Mouse (Mus musculus) embryonic stem cell, embryonic (primary cell): ENCODE results near the gene Apbb1ip.
"Not testable (repeated sequence)": the region's sequence is repeated elsewhere in the genome, so short reads cannot be mapped to it uniquely, and the experiment has no call there.

Experiments used
- CTCF ChIA-PET, 4 experiments: fragments of 300-600 bp in 2 of 4; fragments of 350-600 bp in 2 of 4; sonication (Branson Sonifier 250); formaldehyde crosslinking; loops; one replicate each; lab custom pipeline; 2022; ENCODE audit warnings: inconsistent platforms in 2 of 4; lab: Charles Lee
- POLR2A ChIA-PET, 4 experiments: fragments of 300-600 bp in 2 of 4; fragments of 350-600 bp in 2 of 4; sonication (Branson Sonifier 250); formaldehyde crosslinking; loops; one replicate each; lab custom pipeline; 2022; ENCODE audit warnings: antibody characterized with exemption in 4 of 4, inconsistent platforms in 1 of 4; lab: Charles Lee

Gene Apbb1ip

GRCm38 (mm10) chr2:22878781-22879180 is 104.9 kb downstream of the Apbb1ip start:
- CTCF ChIA-PET, result no interaction called here
- POLR2A ChIA-PET, result interaction anchor here in 1 of 4 experiments (1.0 kb wide), 1 partner anchor 17 kb away, joined by 3 read pairs; the partner anchor contains the start of gene Pdss1

DNA sequence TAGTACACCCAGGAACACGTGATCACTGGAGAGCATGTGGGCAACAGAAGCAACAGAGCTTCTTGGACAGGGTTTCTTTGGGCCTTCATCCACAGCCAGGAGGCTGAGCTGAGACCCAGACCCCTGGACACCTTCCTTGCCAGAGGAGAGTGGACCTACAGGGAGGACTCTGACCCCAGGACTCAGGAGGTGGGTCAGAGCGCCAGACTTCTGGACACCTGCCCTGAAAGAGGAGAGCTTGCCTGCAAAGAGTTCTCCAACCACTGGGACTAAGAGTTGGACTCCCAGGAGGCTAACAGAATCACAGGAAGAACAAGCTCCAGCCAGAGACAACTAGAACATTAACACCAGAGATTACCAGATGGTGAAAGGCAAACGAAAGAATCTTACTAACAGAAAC is 106.8 kb downstream of the Apbb1ip start:
- CTCF ChIA-PET, POLR2A ChIA-PET: not testable (repeated sequence)

GRCm38 (mm10) chr2:22894932-22895281 is 121.0 kb downstream of the Apbb1ip start:
- POLR2A ChIA-PET, result interaction anchor here (0.6 to 2.6 kb wide), 54 partner anchors 10 to 1926 kb away, joined by 3 to 30 read pairs (median 4); partner anchors contain the start of genes Acbd5 (in 3 of the 4), Yme1l1 (in 3 of the 4), Abi1 (in 2 of the 4) and Mastl (in 2 of the 4)
- CTCF ChIA-PET, result interaction anchor here in 1 of 4 experiments (0.9 to 1.1 kb wide), 2 partner anchors 145 to 175 kb away, joined by 3 read pairs; no protein-coding TSS in a partner anchor

DNA sequence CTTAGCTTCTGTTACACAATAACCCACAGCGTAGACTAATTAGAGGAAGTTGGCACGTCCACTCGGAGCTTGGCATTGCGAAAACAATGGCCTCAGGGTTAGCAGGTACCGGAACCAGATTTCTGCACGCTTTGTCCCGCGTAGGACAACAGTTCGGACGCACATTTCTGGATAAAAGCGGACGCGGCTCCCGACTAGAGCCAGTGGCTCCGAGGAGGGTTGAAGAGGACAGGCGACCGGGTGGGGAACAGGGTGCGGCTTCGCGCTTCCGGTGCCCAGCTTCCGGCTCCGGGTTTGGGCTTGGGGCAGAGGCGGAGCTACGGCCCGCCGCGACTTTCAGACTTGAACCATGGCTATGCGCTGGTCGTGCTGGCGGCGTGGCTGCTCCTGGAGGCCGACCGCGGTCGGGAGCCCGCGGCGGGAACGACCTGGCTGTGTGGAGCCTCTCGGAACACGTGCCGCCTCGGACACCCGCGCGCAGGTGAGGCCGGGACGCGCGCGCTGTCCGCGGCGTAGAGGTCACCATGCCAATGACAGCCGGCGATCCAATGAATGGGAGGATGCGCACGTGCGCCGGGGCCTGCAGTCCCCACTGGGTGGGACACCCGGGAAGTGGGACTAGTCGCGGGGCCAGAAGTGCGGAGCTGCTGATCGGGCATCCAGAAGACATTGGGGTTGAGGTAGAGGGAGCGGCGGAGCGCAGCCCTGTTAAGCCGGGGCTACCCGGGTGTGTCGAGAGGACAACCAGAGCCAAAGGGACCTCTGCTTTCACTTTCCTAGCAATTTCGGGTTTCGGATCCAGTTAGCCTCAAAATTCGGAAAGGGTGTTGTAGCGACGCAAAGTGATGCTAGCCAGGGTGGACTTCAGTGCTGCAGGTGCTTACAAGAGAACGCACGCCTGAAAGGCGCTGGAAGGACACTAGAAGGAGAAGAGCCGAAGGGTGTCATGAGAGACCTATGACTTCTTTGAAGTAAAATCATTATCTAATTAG is 121.7 kb downstream of the Apbb1ip start, which contains the start of gene Pdss1:
TSS of gene Pdss1 (plus strand) at position 241 of the 992 bp plus-strand sequence.
- ChIA-PET POLR2A (interaction anchor here (0.6 to 2.6 kb wide), 60 partner anchors 10 to 1952 kb away, joined by 3 to 30 read pairs (median 4); partner anchors contain the start of genes Acbd5 (in 3 of the 4), Yme1l1 (in 3 of the 4), Abi1 (in 2 of the 4) and Mastl (in 2 of the 4)), CTCF (interaction anchor here in 2 of 4 experiments (0.5 to 1.1 kb wide), 4 partner anchors 123 to 257 kb away, joined by 3 to 5 read pairs (median 3); no protein-coding TSS in a partner anchor)

DNA sequence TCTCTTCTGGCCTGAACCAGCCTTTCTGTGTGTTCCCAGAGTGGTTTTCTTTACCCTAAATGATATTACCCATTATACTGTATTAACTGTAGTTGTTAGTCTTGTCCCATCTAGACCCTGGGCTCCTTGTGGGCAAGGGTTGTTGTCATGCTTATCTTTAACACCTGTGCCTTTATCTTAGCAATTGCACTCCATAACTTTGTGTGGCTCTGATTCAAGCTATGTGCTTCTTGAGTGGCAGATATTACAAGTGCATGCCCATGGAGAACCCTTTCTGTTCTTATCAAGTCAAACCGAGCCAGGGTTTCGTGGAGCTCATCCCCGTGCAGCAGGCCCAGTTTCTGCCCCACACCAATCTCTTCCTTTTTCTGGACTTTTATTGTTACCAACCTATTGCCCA is 130.1 kb downstream of the Apbb1ip start:
- ChIA-PET CTCF (interaction anchor here in 1 of 4 experiments (0.5 kb wide), 1 partner anchor 41 kb away, joined by 3 read pairs; no protein-coding TSS in a partner anchor), POLR2A (interaction anchor here in 2 of 4 experiments (0.7 to 4.5 kb wide), 2 partner anchors 9 to 12 kb away, joined by 4 to 30 read pairs; partner anchors contain the start of gene Pdss1 (in 1 of the 2))

DNA sequence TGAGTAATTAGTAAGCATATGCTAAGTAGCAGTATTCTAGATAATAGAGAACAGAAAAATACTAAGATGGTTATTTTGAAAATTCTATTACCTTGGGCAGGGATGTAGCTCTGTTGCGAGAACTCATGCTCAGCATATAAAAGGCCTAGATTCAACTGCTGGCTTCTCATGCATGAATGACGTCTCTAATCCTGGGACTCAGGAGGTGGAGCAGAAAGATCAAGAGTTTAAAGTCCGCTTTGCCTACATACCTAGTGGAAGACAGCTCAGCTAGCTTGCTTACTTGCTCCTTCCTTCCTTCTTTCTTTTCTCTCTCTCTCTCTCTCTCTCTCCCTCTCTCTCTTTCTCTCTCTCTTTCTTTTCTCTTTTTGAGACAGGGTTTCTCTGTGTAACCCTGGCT is 140.5 kb downstream of the Apbb1ip start:
- ChIA-PET POLR2A (interaction anchor here in 2 of 4 experiments (0.7 to 1.1 kb wide), 3 partner anchors 9 to 109 kb away, joined by 3 read pairs; no protein-coding TSS in a partner anchor), CTCF (no interaction called here)

- CTCF ChIA-PET, result interaction anchor here in 1 of 4 experiments (0.6 kb wide), 1 partner anchor 225 kb away, joined by 3 read pairs; no protein-coding TSS in a partner anchor
- POLR2A ChIA-PET, result interaction anchor here in 3 of 4 experiments (0.7 to 2.9 kb wide), 9 partner anchors 10 to 238 kb away, joined by 3 to 12 read pairs (median 4); partner anchors contain the start of genes Pdss1 (in 1 of the 3) and Yme1l1 (in 1 of the 3)
These were observed 144.8 kb downstream of the Apbb1ip start for GRCm38 (mm10) chr2:22918651-22919050.
